ENCODE assay signal across 12 mouse cellular contexts in genomic region chr19:20536538-20536937, GRCm38 (mm10). TPM values are rescaled to one million over a fixed set of nuclear protein-coding genes. Genes with fewer than 3 reads are reported as not detected.
DNase-seq lines count a peak whose midpoint lies in the region; ATAC-seq and TF ChIP-seq lines count a peak whose summit lies in the region.
"Had no signal": no experiment of that assay in that cellular context is flagged by ENCODE, and none has a peak within 500 bp of the region (broad histone marks: within the 10 kb centered on the region; RNA-seq: fewer than 3 reads in every experiment).

No protein-coding gene starts in this region.

- TF ChIP-seq CTCF in midbrain, postnatal 0 days (IDR thresholded peaks at IDR 0.05), result no peak

- H3K36me3 ChIP-seq in midbrain, postnatal 0 days (ENCODE audit: insufficient read depth, low read length), result no peaks in the 10 kb centered on the region
- H3K36me3 ChIP-seq in midbrain, embryonic 15.5 days (replicated peaks), result no peaks in the 10 kb centered on the region
- no peaks in the 10 kb centered on the region for H3K36me3 ChIP-seq in kidney, embryonic 16.5 days (ENCODE audit: insufficient read depth, low read length)
- H3K36me3 ChIP-seq: embryonic facial prominence, embryonic 13.5 days; limb, embryonic 12.5 days had no signal

- H3K4me2 ChIP-seq in midbrain, postnatal 0 days (ENCODE audit: low read depth, low read length, poor library complexity, severe bottlenecking), result no peak overlapping the region
- H3K4me2 ChIP-seq in midbrain, embryonic 15.5 days, result no peak overlapping the region
- no peak overlapping the region for H3K4me2 ChIP-seq in kidney, embryonic 16.5 days (replicated peaks; ENCODE audit: low read depth, low read length)
- H3K4me2 ChIP-seq: embryonic facial prominence, embryonic 13.5 days; limb, embryonic 12.5 days had no signal

- no peaks in the 10 kb centered on the region for H3K9me3 ChIP-seq in midbrain, postnatal 0 days (ENCODE audit: low read length)
- no peaks in the 10 kb centered on the region for H3K9me3 ChIP-seq in midbrain, embryonic 15.5 days
- no peaks in the 10 kb centered on the region for H3K9me3 ChIP-seq in kidney, embryonic 16.5 days (ENCODE audit: low read length)
- H3K9me3 ChIP-seq: embryonic facial prominence, embryonic 13.5 days; limb, embryonic 12.5 days had no signal

- H3K9ac ChIP-seq in midbrain, postnatal 0 days (replicated peaks; ENCODE audit: low read length, poor library complexity, severe bottlenecking), result no peak overlapping the region
- no peak overlapping the region for H3K9ac ChIP-seq in midbrain, embryonic 15.5 days
- H3K9ac ChIP-seq in kidney, embryonic 16.5 days (replicated peaks; ENCODE audit: low read length), result no peak overlapping the region
- H3K9ac ChIP-seq: embryonic facial prominence, embryonic 13.5 days; limb, embryonic 12.5 days had no signal

- 0 out of 2 replicates have a peak, but pooled peaks have one; percentile 41 for ATAC-seq in midbrain, postnatal 0 days (ENCODE audit: low FRiP score)
- no peak for ATAC-seq in midbrain, embryonic 15.5 days (replicated peaks)
- peak; percentile 86 for ATAC-seq in frontal cortex, adult (ENCODE audit: low TSS enrichment)
- no peak for ATAC-seq in kidney, embryonic 16.5 days (ENCODE audit: low FRiP score, low TSS enrichment)
- ATAC-seq in CD4-positive, CD25-positive, alpha-beta regulatory T cell, adult 4 months, result no peak
- ATAC-seq: intestine, embryonic 16.5 days; Patski had no signal

- H3K27me3 ChIP-seq in midbrain, postnatal 0 days (ENCODE audit: insufficient read depth, low read length), result no peaks in the 10 kb centered on the region
- H3K27me3 ChIP-seq in midbrain, embryonic 15.5 days (replicated peaks), result no peaks in the 10 kb centered on the region
- no peaks in the 10 kb centered on the region for H3K27me3 ChIP-seq in kidney, embryonic 16.5 days (ENCODE audit: insufficient read depth, low read length)
- H3K27me3 ChIP-seq: embryonic facial prominence, embryonic 13.5 days; limb, embryonic 12.5 days; Patski had no signal

- H3K4me1 ChIP-seq in midbrain, postnatal 0 days (ENCODE audit: insufficient read depth, low read length), result no peaks in the 10 kb centered on the region; the same call in 1 of the 2 replicates
- H3K4me1 ChIP-seq in midbrain, embryonic 15.5 days, result no peaks in the 10 kb centered on the region
- no peaks in the 10 kb centered on the region for H3K4me1 ChIP-seq in kidney, embryonic 16.5 days (ENCODE audit: insufficient read depth, low read length)
- H3K4me1 ChIP-seq: embryonic facial prominence, embryonic 13.5 days; limb, embryonic 12.5 days had no signal

- WGBS in midbrain, postnatal 0 days, result 66% methylated on average over 7 of the region's 7 CpGs
- 73% methylated on average over 7 of the region's 7 CpGs for WGBS in midbrain, embryonic 15.5 days
- WGBS in kidney, embryonic 16.5 days, result 80% methylated on average over 7 of the region's 7 CpGs

- peak; percentile 39 for DNase-seq in midbrain, postnatal 0 days (ENCODE audit: low spot score)
- DNase-seq in left cerebral cortex, adult 9 months (ENCODE audit: low spot score in 2 of 2), result peak; percentile 55 to 72
- no peak for DNase-seq in adrenal gland, adult 18-20 months (ENCODE audit: low spot score in 2 of 2)
- DNase-seq: lung, postnatal 14 days had no signal

- H3K27ac ChIP-seq in midbrain, postnatal 0 days (ENCODE audit: low read depth, low read length), result peak overlapping the region; percentile 34; the same call in 1 of the 2 replicates
- H3K27ac ChIP-seq in midbrain, embryonic 15.5 days, result no peak overlapping the region
- H3K27ac ChIP-seq in kidney, embryonic 16.5 days (ENCODE audit: low read length), result no peak overlapping the region
- H3K27ac ChIP-seq: embryonic facial prominence, embryonic 13.5 days; limb, embryonic 12.5 days had no signal

- H3K4me3 ChIP-seq in midbrain, postnatal 0 days (ENCODE audit: low read depth, low read length), result no peak overlapping the region
- no peak overlapping the region for H3K4me3 ChIP-seq in midbrain, embryonic 15.5 days
- no peak overlapping the region for H3K4me3 ChIP-seq in kidney, embryonic 16.5 days (ENCODE audit: low read length)
- H3K4me3 ChIP-seq: embryonic facial prominence, embryonic 13.5 days; limb, embryonic 12.5 days had no signal

RNA-seq across cellular contexts. Expression of gene Aldh1a1, which starts 44.0 kb away (rescaled TPM):
- total RNA-seq in midbrain, postnatal 0 days (2014; rRNA removed), result 22.0 and 32.4 TPM in 2 replicates
- 18.1 and 25.8 TPM in 2 replicates for polyA plus RNA-seq in midbrain, postnatal 0 days (2015; fragmentation: Nextera tagmentation; extraction: Ambion mirVana)
- polyA plus RNA-seq in midbrain, embryonic 15.5 days (2015; fragmentation: Nextera tagmentation; extraction: Ambion mirVana), result 16.3 and 17.4 TPM in 2 replicates
- 3.7 and 5.2 TPM in 2 replicates for polyA plus RNA-seq in kidney, embryonic 16.5 days (2015; fragmentation: Nextera tagmentation; extraction: Ambion mirVana)
- not detected for polyA plus RNA-seq in CD4-positive, CD25-positive, alpha-beta regulatory T cell, adult 4 months (2017; shearing (Covaris generic))
- 100 to 1,000 TPM; 122 to 515 TPM for total RNA-seq in adrenal gland, adult 18-20 months (2021)
- polyA plus RNA-seq: limb, embryonic 12.5 days had no signal

Comparison
In these comparisons a context has a peak if more than half of its experiments do, and no peak if none do; other contexts are left out.
1. ATAC-seq: peak in midbrain, postnatal 0 days (single experiment) and frontal cortex, adult (single experiment); none in midbrain, embryonic 15.5 days (single experiment), kidney, embryonic 16.5 days (single experiment) and CD4-positive, CD25-positive, alpha-beta regulatory T cell, adult 4 months (single experiment).
2. DNase-seq: peak in midbrain, postnatal 0 days (single experiment) and left cerebral cortex, adult 9 months (2 of 2); none in adrenal gland, adult 18-20 months (0 of 2).